Mouse (Mus musculus): ENCODE results near the gene Ctse.

GRCm38 (mm10) chr1:131638541-131639421 is 675 bp downstream of the Ctse start:
- TF ChIP-seq CTCF (IDR thresholded peaks at IDR 0.05; ENCODE audit: low read depth, low read length) = no peak
- TF ChIP-seq POLR2A (IDR thresholded peaks at IDR 0.05; ENCODE audit: insufficient read depth, low read length) = no peak

Measured in ES-Bruce4 (cell line).